Mouse (Mus musculus) heart, adult 2 months (tissue): ENCODE measurements at regions not wholly inside any gene's neighbourhood (a gene's known extent, or its start where the extent isn't known, plus 50 kb on each side); places are given as distances from the start of the nearest gene placed in this dataset.

ENCODE experiments used
- CTCF ChIP-seq: fragments of 200-600 bp; IDR thresholded peaks from 2 replicates; pipeline ENCODE4 v1.8.1; 2022; ENCODE audit warnings: antibody characterized with exemption, mild to moderate bottlenecking, moderate library complexity
- POLR2A ChIP-seq: fragments of 200-500 bp; IDR thresholded peaks from 2 replicates; pipeline ENCODE4 v1.6.1; 2011; ENCODE audit warnings: mild to moderate bottlenecking, low read depth, low read length, control low read depth; ENCODE audit not compliant: insufficient read depth

- TF ChIP-seq POLR2A (no peak), CTCF (no peak)
Measured at GRCm38 (mm10) chr13:110854213-110854612, 400.6 kb upstream of the Actbl2 start.
